Mouse (Mus musculus) natural killer cell, adult 2 months (primary cell): ENCODE data around the gene Hps4.

Source experiments
- DNase-seq, 2 experiments: peaks; one replicate each; pipeline ENCODE4 v3.0.0; 2022; ENCODE audit warnings: low spot score in 2 of 2

Gene Hps4

GRCm38 (mm10) chr5:112323246-112323645 lies 19.6 kb upstream of the Hps4 start:
- DNase-seq = no peak

GRCm38 (mm10) chr5:112324637-112325545 lies 18.0 kb upstream of the Hps4 start:
- peak; percentile 67 to 73 for DNase-seq

- peak; percentile 91 to 92 for DNase-seq
Observed at GRCm38 (mm10) chr5:112325546-112326445, 17.1 kb upstream of the Hps4 start, which contains the start of gene Tfip11. Tfip11 (plus strand) TSS chr5:112326358.

- DNase-seq = peak in 1 of 2 experiments; percentile 47
Observed at GRCm38 (mm10) chr5:112326446-112327009, 16.4 kb upstream of the Hps4 start.

- no peak for DNase-seq
Observed at GRCm38 (mm10) chr5:112327854-112328253, 15.0 kb upstream of the Hps4 start.

GRCm38 (mm10) chr5:112329805-112330564 lies 12.9 kb upstream of the Hps4 start:
- DNase-seq = no peak

GRCm38 (mm10) chr5:112335473-112335872 lies 7.4 kb upstream of the Hps4 start:
- peak; percentile 53 to 62 for DNase-seq

- no peak for DNase-seq
Observed at GRCm38 (mm10) chr5:112337004-112337403, 5.9 kb upstream of the Hps4 start.

- no peak for DNase-seq
Observed at GRCm38 (mm10) chr5:112339215-112339614, 3.7 kb upstream of the Hps4 start.

GRCm38 (mm10) chr5:112343205-112343595 lies 317 bp downstream of the Hps4 start:
- no peak for DNase-seq

- DNase-seq = no peak
Observed at GRCm38 (mm10) chr5:112344092-112344960, 1.4 kb downstream of the Hps4 start.

- DNase-seq = no peak
Observed at GRCm38 (mm10) chr5:112346211-112346965, 3.5 kb downstream of the Hps4 start.

- DNase-seq = no peak
Observed at GRCm38 (mm10) chr5:112349169-112349568, 6.3 kb downstream of the Hps4 start.

GRCm38 (mm10) chr5:112355493-112355892 lies 12.6 kb downstream of the Hps4 start:
- no peak for DNase-seq

- DNase-seq = no peak
Observed at GRCm38 (mm10) chr5:112355910-112356309, 13.0 kb downstream of the Hps4 start, which contains the start of gene Gm6583. Gm6583 (minus strand) TSS chr5:112356033.

GRCm38 (mm10) chr5:112356322-112356721 lies 13.4 kb downstream of the Hps4 start:
- DNase-seq = no peak

- no peak for DNase-seq
Observed at GRCm38 (mm10) chr5:112359520-112359919, 16.6 kb downstream of the Hps4 start.

GRCm38 (mm10) chr5:112360077-112360476 lies 17.2 kb downstream of the Hps4 start:
- DNase-seq = no peak

- no peak for DNase-seq
Observed at GRCm38 (mm10) chr5:112364184-112364797, 21.4 kb downstream of the Hps4 start.
